Mouse (Mus musculus): ENCODE measurements at regions not wholly inside any gene's neighbourhood (a gene's known extent, or its start where the extent isn't known, plus 50 kb on each side); places are given as distances from the start of the nearest gene placed in this dataset.

DNA sequence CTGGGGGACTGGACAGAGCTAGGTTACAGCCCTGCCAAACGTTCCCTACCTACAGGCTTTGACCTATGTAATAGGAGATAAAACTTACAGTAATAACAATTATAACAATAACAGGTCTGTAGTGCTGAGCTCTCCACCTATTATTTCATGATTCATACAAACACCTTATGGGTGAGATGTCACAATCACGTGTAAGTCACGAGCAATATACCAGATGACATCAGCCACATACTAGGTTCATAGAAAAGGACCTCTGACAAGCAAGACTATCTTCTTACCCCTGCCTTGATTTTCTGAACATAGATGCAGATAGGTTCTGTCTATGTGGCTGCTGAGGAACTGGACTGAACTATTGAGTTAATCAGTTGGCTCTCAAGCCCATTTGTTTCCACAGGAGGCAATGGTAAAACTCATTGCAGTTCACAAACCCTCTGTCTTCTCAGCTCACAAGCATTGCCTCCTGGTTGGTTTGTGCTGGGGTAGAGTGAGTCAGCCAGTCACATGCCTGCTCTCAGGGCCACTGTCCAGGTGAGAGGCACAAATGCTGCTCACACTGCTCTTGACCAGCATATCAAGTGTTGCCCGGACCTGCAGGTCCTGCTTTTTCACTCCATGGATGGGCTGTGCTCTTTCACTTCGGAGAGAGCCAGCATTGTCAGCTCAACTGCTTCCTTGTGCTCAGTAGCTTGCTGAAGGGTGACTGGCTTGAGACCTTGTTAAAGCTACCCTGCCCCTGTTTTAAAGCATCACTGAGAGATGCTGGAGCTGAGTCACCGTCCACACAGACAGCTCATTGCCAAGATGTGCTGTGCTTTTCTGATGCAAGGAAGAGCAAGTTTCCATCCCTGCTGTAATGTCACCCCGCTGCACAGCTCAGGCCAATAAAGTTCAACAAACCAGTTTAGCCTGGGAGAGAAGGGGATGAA is 1275.9 kb downstream of the Gsdmc2 start:
- TF ChIP-seq CTCF (IDR thresholded peaks at IDR 0.05; ENCODE audit: low read depth, low read length) (no peak), POLR2A (IDR thresholded peaks at IDR 0.05; ENCODE audit: extremely low read depth, insufficient read depth, low read length) (no peak)
